31 mouse cellular contexts compared by ENCODE assay signal in genomic region chr5:4341956-4342355, GRCm38 (mm10).
DNase-seq lines count a peak whose midpoint lies in the region; ATAC-seq and TF ChIP-seq lines count a peak whose summit lies in the region.
"Had no signal": no experiment of that assay in that cellular context is flagged by ENCODE, and none has a peak within 500 bp of the region (broad histone marks: within the 10 kb centered on the region; RNA-seq: fewer than 3 reads in every experiment).

No protein-coding gene starts in this region.

- peaks cover 4% of the 10 kb centered on the region for H3K4me1 ChIP-seq in cerebellum, adult 2 months (ENCODE audit: control insufficient read depth, insufficient read depth, low read length)
- H3K4me1 ChIP-seq in heart, embryonic 14.5 days (ENCODE audit: control insufficient read depth in 2 of 2, insufficient read depth in 2 of 2, low read length in 2 of 2): peaks cover 7 to 10% of the 10 kb centered on the region in 2 experiments
- H3K4me1 ChIP-seq in lung, postnatal 0 days (ENCODE audit: insufficient read depth, low read depth, low read length): no peaks in the 10 kb centered on the region
- H3K4me1 ChIP-seq: hindbrain, embryonic 15.5 days; intestine, embryonic 15.5 days; liver, embryonic 15.5 days; lung, embryonic 15.5 days; neural tube, embryonic 13.5 days had no signal

- H3K36me3 ChIP-seq in heart, embryonic 14.5 days (ENCODE audit: control insufficient read depth, insufficient read depth, low read length): no peaks in the 10 kb centered on the region
- H3K36me3 ChIP-seq in lung, postnatal 0 days (ENCODE audit: insufficient read depth, low read length): no peaks in the 10 kb centered on the region
- H3K36me3 ChIP-seq: G1E; heart, embryonic 15.5 days; hindbrain, embryonic 15.5 days; intestine, embryonic 15.5 days; limb, embryonic 12.5 days; liver, embryonic 15.5 days; lung, embryonic 15.5 days; midbrain, embryonic 12.5 days; neural tube, embryonic 13.5 days had no signal

- TF ChIP-seq CTCF in cerebellum, adult 2 months (IDR thresholded peaks at IDR 0.05; ENCODE audit: borderline replicate concordance, insufficient read depth, low read depth, low read length): no peak
- no peak for TF ChIP-seq CTCF in lung, postnatal 0 days (IDR thresholded peaks at IDR 0.05)

- 18% methylated on average over 6 of the region's 6 CpGs for WGBS in cerebellum, adult 2 months
- 17% methylated on average over 6 of the region's 6 CpGs for WGBS in heart, embryonic 14.5 days
- 20% methylated on average over 6 of the region's 6 CpGs for WGBS in lung, postnatal 0 days

- TF ChIP-seq EP300 in lung, postnatal 0 days (IDR thresholded peaks at IDR 0.05): no peak

- H3K4me3 ChIP-seq in cerebellum, adult 2 months (replicated peaks; ENCODE audit: insufficient read depth, low read depth, low read length): no peak overlapping the region
- no peak overlapping the region for H3K4me3 ChIP-seq in heart, embryonic 14.5 days (ENCODE audit: control insufficient read depth in 1 of 2, insufficient read depth in 1 of 2, low read depth in 1 of 2, low read length in 2 of 2)
- no peak overlapping the region for H3K4me3 ChIP-seq in lung, postnatal 0 days (ENCODE audit: low read depth, low read length)
- H3K4me3 ChIP-seq: erythroblast, embryonic 14.5 days; gastrocnemius, adult 2 months; heart, adult 2 months; heart, embryonic 15.5 days; hindbrain, embryonic 15.5 days; intestine, embryonic 15.5 days; limb, embryonic 12.5 days; liver, embryonic 15.5 days; lung, embryonic 15.5 days; midbrain, embryonic 12.5 days; neural tube, embryonic 13.5 days had no signal

- intact Hi-C loops in heart, postnatal 10 days (cut with DNase I): no loop called here

- H3K27me3 ChIP-seq in cerebellum, adult 2 months (ENCODE audit: control insufficient read depth, insufficient read depth, low read length): no peaks in the 10 kb centered on the region
- H3K27me3 ChIP-seq in heart, embryonic 14.5 days (ENCODE audit: control insufficient read depth, insufficient read depth, low read length): no peaks in the 10 kb centered on the region
- H3K27me3 ChIP-seq in lung, postnatal 0 days (replicated peaks; ENCODE audit: insufficient read depth, low read length): no peaks in the 10 kb centered on the region
- H3K27me3 ChIP-seq: heart, embryonic 15.5 days; hindbrain, embryonic 15.5 days; intestine, embryonic 15.5 days; limb, embryonic 12.5 days; liver, embryonic 15.5 days; lung, embryonic 15.5 days; midbrain, embryonic 12.5 days; neural tube, embryonic 13.5 days had no signal

- H3K4me2 ChIP-seq in heart, embryonic 14.5 days (ENCODE audit: low read length): no peak overlapping the region
- no peak overlapping the region for H3K4me2 ChIP-seq in lung, postnatal 0 days (replicated peaks; ENCODE audit: low read depth, low read length)
- H3K4me2 ChIP-seq: heart, embryonic 15.5 days; hindbrain, embryonic 15.5 days; intestine, embryonic 15.5 days; limb, embryonic 12.5 days; liver, embryonic 15.5 days; lung, embryonic 15.5 days; midbrain, embryonic 12.5 days; neural tube, embryonic 13.5 days had no signal

- no peak overlapping the region for H3K27ac ChIP-seq in cerebellum, adult 2 months (ENCODE audit: insufficient read depth, low read length)
- peak overlapping the region in 1 of 2 experiments; percentile 26; a peak in 2 of 4 replicates for H3K27ac ChIP-seq in heart, embryonic 14.5 days (replicated peaks in 1 of 2; ENCODE audit: control insufficient read depth in 1 of 2, insufficient read depth in 1 of 2, low read depth in 2 of 2, low read length in 2 of 2)
- no peak overlapping the region for H3K27ac ChIP-seq in lung, postnatal 0 days (ENCODE audit: low read length)
- H3K27ac ChIP-seq: gastrocnemius, adult 2 months; heart, adult 2 months; heart, embryonic 15.5 days; hindbrain, embryonic 15.5 days; intestine, embryonic 15.5 days; kidney, postnatal 0 days; limb, embryonic 12.5 days; liver, embryonic 15.5 days; lung, embryonic 15.5 days; midbrain, embryonic 12.5 days; neural tube, embryonic 13.5 days had no signal

- no peaks in the 10 kb centered on the region for H3K9me3 ChIP-seq in heart, embryonic 14.5 days (ENCODE audit: control insufficient read depth, low read length)
- H3K9me3 ChIP-seq in lung, postnatal 0 days (ENCODE audit: low read length): no peaks in the 10 kb centered on the region
- H3K9me3 ChIP-seq: G1E; heart, embryonic 15.5 days; hindbrain, embryonic 15.5 days; intestine, embryonic 15.5 days; limb, embryonic 12.5 days; liver, embryonic 15.5 days; lung, embryonic 15.5 days; midbrain, embryonic 12.5 days; neural tube, embryonic 13.5 days had no signal

- ATAC-seq in heart, embryonic 14.5 days (ENCODE audit: insufficient number of reproducible peaks, insufficient read depth, low FRiP score, low read depth): 0 out of 2 replicates have a peak, but pooled peaks have one; percentile 31
- ATAC-seq in lung, postnatal 0 days: peak; percentile 77
- ATAC-seq: forebrain, embryonic 16.5 days; intestine, embryonic 15.5 days had no signal

- peak; percentile 28 to 41 for DNase-seq in cerebellum, adult 2 months
- DNase-seq in cerebellum, adult 11-12 months: no peak
- no peak for DNase-seq in heart, postnatal 10 days
- peak; percentile 62 for DNase-seq in lung, postnatal 0 days (ENCODE audit: low spot score)
- DNase-seq in lung, postnatal 25 days (ENCODE audit: low spot score): no peak
- peak; percentile 13 to 40 for DNase-seq in cerebellum, postnatal 14 days
- no peak for DNase-seq in adrenal gland, postnatal 25 days
- DNase-seq: adrenal gland, adult 8-10 months; gastrocnemius, adult 2 months; gastrocnemius, postnatal 36 days; heart, adult 2 months; heart, postnatal 4 days; kidney, adult 8-10 months; kidney, postnatal 4 days; layer of hippocampus, adult 9-11 months; right cerebral cortex, postnatal 4 days; thymus, adult 2 months; thymus, postnatal 36 days had no signal

- H3K9ac ChIP-seq in heart, embryonic 14.5 days (ENCODE audit: low read length): no peak overlapping the region
- H3K9ac ChIP-seq in lung, postnatal 0 days (replicated peaks; ENCODE audit: low read depth): no peak overlapping the region
- H3K9ac ChIP-seq: heart, embryonic 15.5 days; hindbrain, embryonic 15.5 days; intestine, embryonic 15.5 days; limb, embryonic 12.5 days; liver, embryonic 15.5 days; lung, embryonic 15.5 days; midbrain, embryonic 12.5 days; neural tube, embryonic 13.5 days had no signal

- no peak for TF ChIP-seq POLR2A in cerebellum, adult 2 months (IDR thresholded peaks at IDR 0.05; ENCODE audit: borderline replicate concordance, insufficient read depth, low read length)

Comparison
In these comparisons a context has a peak if more than half of its experiments do, and no peak if none do; other contexts are left out.
1. DNase-seq: peak in cerebellum, adult 2 months (2 of 2), lung, postnatal 0 days (single experiment) and cerebellum, postnatal 14 days (2 of 2); none in cerebellum, adult 11-12 months (single experiment), heart, postnatal 10 days (0 of 2), lung, postnatal 25 days (single experiment) and adrenal gland, postnatal 25 days (single experiment).